Mouse (Mus musculus): Measurements from ENCODE around the gene Cideb.

DNA sequence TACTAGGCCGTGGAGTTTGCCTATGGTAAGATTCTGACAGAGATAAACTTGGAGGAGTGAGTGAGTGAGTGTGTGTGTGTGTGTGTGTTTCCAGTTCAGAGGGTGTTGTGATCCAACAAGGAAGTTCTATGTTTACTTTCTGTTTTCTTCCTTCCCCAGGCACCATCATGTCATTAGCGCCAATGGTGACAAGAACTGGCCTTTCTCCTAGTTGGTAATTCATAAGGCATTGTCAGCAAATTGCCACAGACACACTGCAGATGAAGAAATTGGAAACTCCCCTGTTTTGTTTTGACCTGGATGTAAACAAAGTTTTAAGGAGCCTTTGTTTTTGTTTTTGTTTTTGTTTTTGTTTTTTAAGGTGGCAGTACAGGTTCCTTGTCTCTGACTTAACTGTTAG lies 35.2 kb upstream of the Cideb start:
- TF ChIP-seq CTCF (IDR thresholded peaks at IDR 0.05; ENCODE audit: borderline replicate concordance, extremely low read depth, insufficient read depth, insufficient read length) (no peak), POLR2A (IDR thresholded peaks at IDR 0.05; ENCODE audit: borderline replicate concordance, extremely low read depth, insufficient read depth, insufficient read length, poor library complexity, severe bottlenecking) (no peak)
